Mouse (Mus musculus) Patski (cell line): Measurements from ENCODE around the gene Rem1. TPM values are rescaled to one million over a fixed set of nuclear protein-coding genes. Genes with fewer than 3 reads are reported as not detected.

Experiments
- ATAC-seq: fragments of 100-300 bp; one replicate; pipeline ENCODE4 v1.8.0; 2021
- CTCF ChIA-PET: fragments of 350-600 bp; sonication (Branson Sonifier 250); formaldehyde crosslinking; loops from one replicate; lab custom pipeline; 2022; ENCODE audit warnings: inconsistent platforms; lab: Charles Lee
- POLR2A ChIA-PET: fragments of 350-600 bp; sonication (Branson Sonifier 250); formaldehyde crosslinking; loops from one replicate; lab custom pipeline; 2022; ENCODE audit warnings: antibody characterized with exemption, inconsistent platforms; lab: Charles Lee
- DNase-seq: peaks from one replicate; pipeline ENCODE4 v3.0.0-alpha.2; 2011; ENCODE audit warnings: low read depth, low spot score
- H3K27me3 ChIP-seq: fragments of 371-371 bp; one replicate; pipeline ENCODE4 v1.5.1; 2021
- CTCF ChIP-seq: fragments of 100-300 bp; IDR thresholded peaks from one replicate; pipeline ENCODE4 v1.5.1; 2021
- in situ Hi-C: fragments of 300-500 bp; cut with MboI; formaldehyde crosslinking; loops from 3 replicates; pipeline ENCODE4 v1.11.1; 2018; ENCODE audit warnings: low pct_unique_long_range_greater_than_20kb, mixed read lengths
- polyA plus RNA-seq: library from polyadenylated mRNA; unstranded; gene quantifications from one replicate; pipeline ENCODE4 v1.2.3, GENCODE M21; 2021

Rem1 gene
- polyA plus RNA-seq, 1 experiment from 2014 or later, result not detected

GRCm38 (mm10) chr2:152607746-152608145 lies 19.0 kb upstream of the Rem1 start:
- DNase-seq (no peak), ATAC-seq (no peak)
- POLR2A ChIA-PET, result interaction anchor here (1.0 kb wide), 1 partner anchor 34 kb away, joined by 3 read pairs; no protein-coding TSS in a partner anchor
- H3K27me3 ChIP-seq, result no peaks in the 10 kb centered on the region
- no peak for TF ChIP-seq CTCF
- CTCF ChIA-PET, result interaction anchor here (1.4 kb wide), 1 partner anchor 26 kb away, joined by 3 read pairs; no protein-coding TSS in a partner anchor
- in situ Hi-C loops, result no loop called here

GRCm38 (mm10) chr2:152608719-152609118 lies 18.0 kb upstream of the Rem1 start:
- no peak for DNase-seq
- H3K27me3 ChIP-seq, result no peaks in the 10 kb centered on the region
- POLR2A ChIA-PET, result no interaction called here
- peak; percentile 28 for TF ChIP-seq CTCF
- CTCF ChIA-PET, result no interaction called here
- in situ Hi-C loops, result no loop called here
- no peak for ATAC-seq

- CTCF ChIA-PET, result interaction anchor here (0.6 to 1.6 kb wide), 5 partner anchors 32 to 155 kb away, joined by 3 to 8 read pairs (median 3); no protein-coding TSS in a partner anchor
- TF ChIP-seq CTCF, result no peak
- DNase-seq (no peak), ATAC-seq (no peak)
- H3K27me3 ChIP-seq, result no peaks in the 10 kb centered on the region
- in situ Hi-C loops, result loop anchor here (10.0 kb wide), 1 partner anchor 133 kb away; no protein-coding TSS in a partner anchor
- POLR2A ChIA-PET, result no interaction called here
Measured at GRCm38 (mm10) chr2:152612193-152612592, 14.6 kb upstream of the Rem1 start.

GRCm38 (mm10) chr2:152615563-152615962 lies 11.2 kb upstream of the Rem1 start:
- peak; percentile 89 for TF ChIP-seq CTCF
- DNase-seq (peak; percentile 31), ATAC-seq (peak; percentile 69)
- no peaks in the 10 kb centered on the region for H3K27me3 ChIP-seq
- ChIA-PET POLR2A (no interaction called here), CTCF (interaction anchor here (0.6 to 3.7 kb wide), 19 partner anchors 9 to 168 kb away, joined by 3 to 23 read pairs (median 4); partner anchors contain the start of genes Defb36 and H13)
- in situ Hi-C loops, result loop anchor here (5.0 to 10.0 kb wide), 3 partner anchors 42 to 217 kb away; partner anchors contain the start of gene Bcl2l1

- DNase-seq (no peak), ATAC-seq (no peak)
- H3K27me3 ChIP-seq, result no peaks in the 10 kb centered on the region
- CTCF ChIA-PET, result interaction anchor here (1.2 to 3.7 kb wide), 9 partner anchors 10 to 62 kb away, joined by 4 to 23 read pairs (median 6); partner anchors contain the start of genes Defb36 and H13
- in situ Hi-C loops, result loop anchor here (5.0 to 10.0 kb wide), 3 partner anchors 41 to 216 kb away; partner anchors contain the start of gene Bcl2l1
- POLR2A ChIA-PET, result no interaction called here
- TF ChIP-seq CTCF, result no peak
Measured at GRCm38 (mm10) chr2:152616470-152616869, 10.3 kb upstream of the Rem1 start.

- DNase-seq (no peak), ATAC-seq (no peak)
- H3K27me3 ChIP-seq, result no peaks in the 10 kb centered on the region
- ChIA-PET CTCF (interaction anchor here (1.2 to 3.7 kb wide), 2 partner anchors 26 to 53 kb away, joined by 4 to 23 read pairs; partner anchors contain the start of gene H13), POLR2A (no interaction called here)
- TF ChIP-seq CTCF, result no peak
- in situ Hi-C loops, result loop anchor here (5.0 to 10.0 kb wide), 3 partner anchors 40 to 215 kb away; partner anchors contain the start of gene Bcl2l1
Measured at GRCm38 (mm10) chr2:152617374-152617773, 9.4 kb upstream of the Rem1 start.

GRCm38 (mm10) chr2:152620367-152621134 lies 6.2 kb upstream of the Rem1 start:
- in situ Hi-C loops, result no loop called here
- H3K27me3 ChIP-seq, result no peaks in the 10 kb centered on the region
- no peak for ATAC-seq
- no peak for DNase-seq
- POLR2A ChIA-PET, result no interaction called here
- CTCF ChIA-PET, result interaction anchor here (1.4 kb wide), 1 partner anchor 30 kb away, joined by 3 read pairs; no protein-coding TSS in a partner anchor
- TF ChIP-seq CTCF, result no peak

GRCm38 (mm10) chr2:152622151-152622550 lies 4.6 kb upstream of the Rem1 start:
- DNase-seq, result no peak
- POLR2A ChIA-PET, result interaction anchor here (0.6 kb wide), 1 partner anchor 49 kb away, joined by 3 read pairs; no protein-coding TSS in a partner anchor
- H3K27me3 ChIP-seq, result no peaks in the 10 kb centered on the region
- CTCF ChIA-PET, result interaction anchor here (0.9 to 1.5 kb wide), 4 partner anchors 12 to 46 kb away, joined by 3 to 4 read pairs (median 3); no protein-coding TSS in a partner anchor
- no peak for TF ChIP-seq CTCF
- no peak for ATAC-seq
- in situ Hi-C loops, result no loop called here

- H3K27me3 ChIP-seq, result no peaks in the 10 kb centered on the region
- DNase-seq, result no peak
- in situ Hi-C loops, result no loop called here
- ChIA-PET CTCF (interaction anchor here (0.9 to 1.5 kb wide), 2 partner anchors 11 to 34 kb away, joined by 3 to 4 read pairs; no protein-coding TSS in a partner anchor), POLR2A (no interaction called here)
- ATAC-seq, result no peak
- TF ChIP-seq CTCF, result no peak
Measured at GRCm38 (mm10) chr2:152622953-152623352, 3.8 kb upstream of the Rem1 start, which contains the start of gene Defb25. Defb25 (minus strand) TSS chr2:152623053.

GRCm38 (mm10) chr2:152624566-152624965 lies 2.2 kb upstream of the Rem1 start:
- ChIA-PET POLR2A (no interaction called here), CTCF (no interaction called here)
- no peak for TF ChIP-seq CTCF
- in situ Hi-C loops, result no loop called here
- H3K27me3 ChIP-seq, result no peaks in the 10 kb centered on the region
- ATAC-seq, result no peak
- DNase-seq, result no peak
